Mouse (Mus musculus) thymus, adult 2 months (tissue): Measurements from ENCODE around the gene Kdm8. TPM values are rescaled to one million over a fixed set of nuclear protein-coding genes. Genes with fewer than 3 reads are reported as not detected.
A peak's percentile ranks its signal among the peaks of the same experiment; 100 is the strongest.
"Not testable (repeated sequence)": the region's sequence is repeated elsewhere in the genome, so short reads cannot be mapped to it uniquely, and the experiment has no call there.

Source experiments
- DNase-seq: peaks from one replicate; pipeline ENCODE4 v3.0.0; 2021
- H3K27ac ChIP-seq: fragments of 200-500 bp; 2 replicates; pipeline ENCODE4 v1.5.1; 2012; ENCODE audit warnings: low read length, control low read depth; ENCODE audit not compliant: control insufficient read depth, insufficient read depth
- H3K27me3 ChIP-seq: fragments of 200-500 bp; 2 replicates; pipeline ENCODE4 v1.6.1; 2012; ENCODE audit warnings: mild to moderate bottlenecking, low read length, moderate library complexity, mixed read lengths; ENCODE audit not compliant: control insufficient read depth, insufficient read depth
- H3K36me3 ChIP-seq: fragments of 200-500 bp; 2 replicates; pipeline ENCODE4 v1.6.1; 2012; ENCODE audit warnings: mild to moderate bottlenecking, low read length, moderate library complexity; ENCODE audit not compliant: control insufficient read depth, insufficient read depth
- H3K4me1 ChIP-seq: fragments of 200-500 bp; replicated peaks from 2 replicates; pipeline ENCODE4 v1.6.1; 2012; ENCODE audit warnings: low read length; ENCODE audit not compliant: control insufficient read depth, insufficient read depth
- H3K4me3 ChIP-seq: fragments of 200-500 bp; 2 replicates; pipeline ENCODE4 v1.5.1; 2012; ENCODE audit warnings: mild to moderate bottlenecking, low read length, control low read depth, moderate library complexity; ENCODE audit not compliant: control insufficient read depth, insufficient read depth
- CTCF ChIP-seq: fragments of 200-500 bp; IDR thresholded peaks from 2 replicates; pipeline ENCODE4 v1.5.1; 2012; ENCODE audit warnings: mild to moderate bottlenecking, control low read depth, low read length, moderate library complexity, borderline replicate concordance; ENCODE audit not compliant: control insufficient read depth, poor library complexity, insufficient read depth; ENCODE audit errors: extremely low read depth
- POLR2A ChIP-seq: fragments of 200-500 bp; IDR thresholded peaks from 2 replicates; pipeline ENCODE4 v1.6.1; 2012; ENCODE audit warnings: mild to moderate bottlenecking, low read length, control low read depth, moderate library complexity; ENCODE audit not compliant: control insufficient read depth, poor library complexity, insufficient read depth; ENCODE audit errors: extremely low read depth
- WGBS: fragments of 180-500 bp; shearing (Covaris S2); methylation state at CpG from one replicate; pipeline ENCODE4 v1.1.7; 2018; 5-methylcytosine and 5-hydroxymethylcytosine counted together
- polyA plus RNA-seq: library from polyadenylated mRNA; depleted of rRNA; stranded (reverse); fragments of >200 nt; gene quantifications from 2 replicates; pipeline ENCODE4 v1.2.3, GENCODE M21; 2012

Gene Kdm8
- polyA plus RNA-seq, 1 experiment = 14.2 TPM

DNA sequence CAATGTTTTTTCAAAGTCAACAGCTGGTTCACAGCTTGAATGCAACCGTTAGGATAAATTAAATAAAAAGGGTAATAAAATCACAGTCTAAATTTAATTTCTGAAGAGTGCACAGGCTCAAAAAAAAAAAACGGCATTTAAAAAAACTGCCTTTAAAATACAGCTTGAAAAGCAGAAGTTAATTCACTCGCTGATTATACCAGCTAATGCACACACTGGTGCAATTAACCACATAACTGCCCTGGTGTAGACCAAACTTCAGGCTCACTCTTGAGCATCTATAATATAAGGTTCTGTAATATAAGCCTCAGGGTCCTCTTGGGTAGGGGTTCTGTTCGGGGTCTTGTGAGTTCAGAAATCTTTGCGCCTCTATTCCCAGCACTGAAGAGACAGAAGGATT lies 27.7 kb upstream of the Kdm8 start:
- TF ChIP-seq CTCF = no peak
- no peak for TF ChIP-seq POLR2A
- no peaks in the 10 kb centered on the region for H3K36me3 ChIP-seq
- WGBS = 44% methylated on average over 5 of the region's 5 CpGs
- DNase-seq = no peak
- no peaks in the 10 kb centered on the region for H3K27me3 ChIP-seq
- H3K4me3 ChIP-seq = no peak overlapping the region
- peaks cover 9% of the 10 kb centered on the region; the same call in 1 of the 2 replicates for H3K4me1 ChIP-seq
- H3K27ac ChIP-seq = no peak overlapping the region

DNA sequence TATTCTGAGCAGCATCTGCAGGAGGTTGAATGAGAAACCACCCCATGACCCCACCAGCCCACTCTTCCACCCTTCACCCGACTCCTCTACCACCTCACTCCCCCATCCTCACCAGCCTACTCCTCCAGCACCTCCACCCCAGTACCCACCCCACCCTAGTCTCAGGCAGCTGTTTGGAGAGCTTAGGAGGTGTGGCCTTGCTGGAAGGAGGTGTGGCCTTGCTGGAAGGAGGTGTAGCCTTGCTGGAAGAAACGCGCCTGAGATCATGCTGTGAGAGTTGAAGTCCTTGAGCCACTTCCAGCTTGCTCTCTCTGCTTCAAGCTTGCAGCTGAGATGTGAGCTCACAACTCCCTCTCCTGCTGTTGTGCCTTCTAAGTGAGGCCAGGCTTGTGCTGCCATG lies 26.1 kb upstream of the Kdm8 start:
- TF ChIP-seq POLR2A (no peak), CTCF (no peak)
- 59% methylated on average over 3 of the region's 3 CpGs for WGBS
- no peaks in the 10 kb centered on the region for H3K27me3 ChIP-seq
- no peaks in the 10 kb centered on the region for H3K36me3 ChIP-seq
- DNase-seq = no peak
- peaks cover 15% of the 10 kb centered on the region for H3K4me1 ChIP-seq
- no peak overlapping the region for H3K27ac ChIP-seq
- no peak overlapping the region for H3K4me3 ChIP-seq

DNA sequence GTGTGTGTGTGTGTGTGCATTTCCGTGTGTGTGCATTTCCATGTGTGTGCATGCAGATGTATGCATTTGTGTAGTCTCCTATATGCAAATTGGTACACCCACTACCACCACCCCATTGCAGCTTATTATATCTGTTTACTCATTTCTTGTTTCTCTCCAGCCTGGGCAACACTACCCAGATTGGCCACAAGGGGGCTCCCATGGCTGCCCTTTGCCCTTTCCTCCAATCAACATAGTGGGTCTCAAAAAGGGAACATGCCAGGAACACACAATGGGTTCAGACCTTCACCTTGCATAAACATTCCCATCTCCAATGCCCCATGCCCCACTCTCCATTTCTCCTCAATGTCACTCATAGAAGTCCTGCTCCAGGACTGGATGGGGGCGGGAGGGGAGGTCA lies 24.3 kb upstream of the Kdm8 start:
- 84% methylated on average over 2 of the region's 2 CpGs for WGBS
- peak; percentile 31; the same call in 1 of the 2 replicates for TF ChIP-seq CTCF
- TF ChIP-seq POLR2A = no peak
- DNase-seq = peak; percentile 84
- Histone ChIP-seq H3K27me3 (no peaks in the 10 kb centered on the region), H3K4me1 (peaks cover 17% of the 10 kb centered on the region), H3K4me3 (no peak overlapping the region), H3K27ac (0 out of 2 replicates have a peak overlapping the region, but pooled peaks have one; percentile 12), H3K36me3 (no peaks in the 10 kb centered on the region)

DNA sequence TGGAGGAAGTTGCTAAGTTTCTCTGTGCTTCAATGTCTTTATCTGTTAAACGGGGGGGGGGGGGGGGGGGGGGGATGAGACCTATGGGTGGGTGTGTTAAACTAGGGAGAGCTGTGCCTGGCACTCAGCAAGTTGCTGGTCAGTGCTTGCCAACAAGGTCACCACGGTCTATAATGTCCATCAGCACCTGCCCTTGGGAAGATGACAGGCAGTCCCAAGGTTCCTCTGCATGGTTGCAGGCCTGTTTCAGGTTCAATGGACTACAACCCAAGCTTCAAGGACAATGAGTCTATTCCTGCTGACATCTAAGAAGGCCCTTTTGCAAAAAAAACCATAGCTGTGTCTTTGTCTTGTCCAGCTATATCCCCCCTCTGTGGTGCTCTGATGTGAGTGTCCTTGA lies 22.6 kb upstream of the Kdm8 start:
- no peak for TF ChIP-seq POLR2A
- TF ChIP-seq CTCF = no peak
- Histone ChIP-seq H3K4me1 (peaks cover 17% of the 10 kb centered on the region), H3K4me3 (no peak overlapping the region), H3K27me3 (no peaks in the 10 kb centered on the region), H3K36me3 (no peaks in the 10 kb centered on the region), H3K27ac (no peak overlapping the region)
- WGBS = 52% methylated on average over 2 of the region's 2 CpGs
- DNase-seq = no peak

DNA sequence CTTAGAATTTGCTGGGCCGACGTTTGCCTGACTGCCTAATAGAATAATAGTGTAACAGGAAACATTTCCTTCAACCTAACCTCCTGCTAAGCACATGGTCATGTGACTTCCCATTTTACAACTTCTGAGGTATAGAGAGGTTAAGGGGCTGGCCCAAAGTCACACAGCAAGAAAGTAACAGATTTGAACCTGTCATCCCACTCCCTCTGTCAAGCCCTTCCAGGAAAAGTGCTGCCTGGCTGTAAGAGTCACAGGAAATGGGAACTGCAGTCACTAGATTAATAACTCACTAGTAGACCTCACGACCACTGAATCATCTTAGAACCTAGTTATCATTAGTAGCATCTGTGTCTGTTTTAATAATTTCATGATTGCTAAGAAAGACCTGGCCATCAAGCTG lies 21.4 kb upstream of the Kdm8 start:
- no peak for TF ChIP-seq POLR2A
- no peak for TF ChIP-seq CTCF
- no peaks in the 10 kb centered on the region for H3K27me3 ChIP-seq
- WGBS = 23% methylated on average over 3 of the region's 3 CpGs
- H3K27ac ChIP-seq = peak overlapping the region; percentile 18; the same call in 1 of the 2 replicates
- peaks cover 17% of the 10 kb centered on the region for H3K4me1 ChIP-seq
- peak; percentile 9 for DNase-seq
- H3K36me3 ChIP-seq = no peaks in the 10 kb centered on the region
- no peak overlapping the region for H3K4me3 ChIP-seq

DNA sequence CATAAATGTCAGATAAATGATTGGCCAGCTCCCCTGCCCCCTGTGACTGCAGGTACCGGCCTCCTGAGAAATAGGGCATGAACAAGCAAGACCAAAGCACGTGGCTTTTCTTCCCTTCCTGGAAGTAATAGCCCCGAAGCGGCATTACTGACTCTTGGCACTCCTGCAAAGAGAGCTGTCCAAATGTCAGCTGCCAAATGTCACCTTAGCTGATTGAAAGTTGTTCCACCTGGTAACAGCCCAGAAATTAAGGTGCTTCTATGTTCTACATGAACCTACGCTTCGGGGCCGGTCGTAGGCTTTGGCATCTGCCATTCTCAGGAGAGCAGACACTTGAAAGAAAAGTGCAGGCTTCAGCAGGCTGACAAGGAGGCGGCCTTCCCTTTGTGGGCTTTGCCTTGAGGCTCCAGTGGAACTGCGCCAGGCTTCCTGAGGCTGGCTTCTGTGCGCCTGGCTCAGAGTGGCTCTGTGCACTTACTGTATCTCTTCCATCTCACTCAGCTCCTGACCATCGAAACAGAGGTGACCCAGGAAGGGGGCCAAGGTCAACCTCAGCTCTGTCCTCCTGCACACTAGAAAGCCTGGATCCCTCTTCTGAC lies 16.9 kb upstream of the Kdm8 start:
- no peak for DNase-seq
- H3K4me3 ChIP-seq = no peak overlapping the region
- no peak overlapping the region for H3K27ac ChIP-seq
- WGBS = 76% methylated on average over 12 of the region's 12 CpGs
- H3K36me3 ChIP-seq = no peaks in the 10 kb centered on the region
- no peaks in the 10 kb centered on the region for H3K27me3 ChIP-seq
- no peak for TF ChIP-seq POLR2A
- TF ChIP-seq CTCF = no peak
- H3K4me1 ChIP-seq = peaks cover 4% of the 10 kb centered on the region

DNA sequence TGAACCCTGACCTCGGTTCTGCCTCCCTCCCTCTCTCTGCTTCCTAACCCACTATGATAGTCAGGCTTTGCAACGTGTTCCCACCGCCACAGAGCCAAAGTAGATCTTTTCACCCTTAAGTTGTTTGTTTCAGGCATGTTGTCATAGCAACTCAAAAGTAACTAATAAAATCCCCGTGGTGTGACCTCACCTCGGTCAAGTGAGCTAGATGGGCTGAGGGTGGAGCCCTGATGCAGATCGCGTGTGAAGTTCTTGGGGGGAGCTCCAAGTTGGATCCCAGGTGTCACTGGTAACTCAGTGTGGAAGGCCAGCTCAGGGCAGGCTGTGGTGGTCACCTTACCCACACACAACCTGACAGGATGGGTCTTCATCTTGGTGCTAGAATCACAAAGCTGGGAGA lies 16.1 kb upstream of the Kdm8 start:
- Histone ChIP-seq H3K4me3 (no peak overlapping the region), H3K36me3 (no peaks in the 10 kb centered on the region), H3K4me1 (0 out of 2 replicates have a peak, but pooled peaks cover 2% of the 10 kb centered on the region), H3K27ac (no peak overlapping the region), H3K27me3 (no peaks in the 10 kb centered on the region)
- 88% methylated on average over 7 of the region's 7 CpGs for WGBS
- no peak for DNase-seq
- no peak for TF ChIP-seq CTCF
- TF ChIP-seq POLR2A = no peak

DNA sequence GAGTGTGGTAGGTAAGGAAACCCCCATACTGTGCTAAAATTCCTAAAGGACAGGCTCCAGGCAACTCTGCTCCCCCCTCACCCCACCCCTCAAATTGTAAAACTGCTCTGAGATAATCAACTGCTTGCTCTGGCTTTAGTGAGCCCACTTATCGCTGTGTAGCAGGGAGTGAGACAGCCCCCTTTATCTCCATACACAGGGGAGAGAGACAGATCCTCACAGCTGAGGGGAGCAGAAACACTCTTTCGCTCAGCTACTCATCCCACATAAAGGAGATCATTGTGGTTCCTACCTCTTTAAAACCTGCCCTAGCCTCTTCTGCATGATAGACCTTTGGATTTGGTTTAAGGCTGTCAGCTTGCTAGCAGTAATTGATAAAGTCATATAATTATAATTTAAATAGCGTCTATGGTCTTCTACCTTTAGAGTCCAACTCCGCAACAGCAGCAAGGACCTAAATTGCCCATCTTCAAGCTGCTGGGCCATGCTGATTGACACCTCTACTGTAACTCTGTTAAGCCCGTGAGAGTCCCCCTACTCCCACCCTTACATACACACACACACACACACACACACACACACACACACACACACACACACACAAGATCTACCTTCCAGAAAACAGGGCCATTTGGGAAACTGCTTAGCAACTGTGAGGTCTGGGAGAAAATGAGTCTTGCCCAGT lies 15.5 kb upstream of the Kdm8 start:
- not testable (repeated sequence) for H3K27ac ChIP-seq, H3K36me3 ChIP-seq, DNase-seq, H3K4me3 ChIP-seq, H3K27me3 ChIP-seq, H3K4me1 ChIP-seq
- 91% methylated on average over 5 of the region's 5 CpGs for WGBS
